Mouse (Mus musculus) urinary bladder, postnatal 14 days (tissue): ENCODE results near the gene Sptbn4.
A peak's percentile ranks its signal among the peaks of the same experiment; 100 is the strongest.

Experiments used
- DNase-seq: peaks from one replicate; pipeline ENCODE4 v3.0.0; 2021; ENCODE audit warnings: low spot score

The Sptbn4 gene

DNA sequence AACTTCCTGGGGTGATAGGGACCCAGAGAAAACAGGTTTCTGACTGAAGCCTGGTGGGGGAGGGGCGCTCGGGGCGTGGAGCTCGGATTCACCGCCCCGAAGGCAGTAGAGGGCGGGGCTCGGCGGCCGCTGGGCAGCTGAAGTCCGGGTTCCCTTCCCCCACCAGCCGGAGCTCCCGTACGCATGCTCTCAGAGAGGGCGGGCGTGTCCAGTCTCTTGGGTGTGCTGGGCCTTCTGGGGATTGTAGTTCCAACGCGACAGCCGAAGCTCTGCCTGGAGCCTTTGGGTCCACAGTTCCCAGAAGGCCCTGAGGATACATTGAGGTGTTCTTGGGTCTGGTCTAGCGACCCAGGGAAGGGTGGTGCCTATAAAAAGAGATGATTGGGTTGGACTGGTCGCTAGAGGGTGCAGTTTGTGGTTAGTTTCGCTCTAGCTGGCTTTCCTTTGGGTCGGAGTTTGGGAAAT, 27.0 kb upstream of the Sptbn4 start:
- DNase-seq = peak; percentile 99

DNA sequence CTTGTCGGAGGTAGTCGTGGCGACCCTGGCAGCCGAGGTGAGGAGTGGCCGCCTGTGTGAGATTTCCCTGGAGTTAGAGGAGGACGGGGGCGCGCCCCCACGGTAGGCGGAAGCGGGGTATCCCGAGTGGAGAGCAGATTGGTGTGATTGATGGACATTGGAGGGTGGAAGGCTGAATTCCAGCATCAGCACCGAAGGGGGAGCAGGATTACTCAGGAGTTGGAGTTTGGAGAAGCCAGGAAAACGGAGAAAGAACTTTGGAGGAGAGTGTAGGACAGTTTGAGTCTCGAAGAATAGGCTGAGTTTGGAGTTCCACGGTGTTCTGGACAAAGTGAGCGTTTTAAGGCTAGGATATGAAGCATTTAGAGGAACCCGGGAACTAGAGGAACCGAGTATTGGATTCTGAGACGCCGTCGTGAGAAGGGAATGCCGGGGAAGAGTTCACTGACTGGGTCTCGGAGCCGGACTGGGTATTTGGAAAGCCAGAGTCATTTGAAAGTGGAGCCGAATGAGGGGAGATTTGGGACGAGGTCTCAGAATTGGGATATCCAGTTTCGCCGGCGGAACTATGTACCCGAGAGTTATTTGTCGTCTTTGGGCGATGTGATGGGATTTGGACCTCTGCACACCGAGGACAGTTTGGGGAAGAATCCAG, 26.5 kb upstream of the Sptbn4 start:
- DNase-seq = no peak

DNA sequence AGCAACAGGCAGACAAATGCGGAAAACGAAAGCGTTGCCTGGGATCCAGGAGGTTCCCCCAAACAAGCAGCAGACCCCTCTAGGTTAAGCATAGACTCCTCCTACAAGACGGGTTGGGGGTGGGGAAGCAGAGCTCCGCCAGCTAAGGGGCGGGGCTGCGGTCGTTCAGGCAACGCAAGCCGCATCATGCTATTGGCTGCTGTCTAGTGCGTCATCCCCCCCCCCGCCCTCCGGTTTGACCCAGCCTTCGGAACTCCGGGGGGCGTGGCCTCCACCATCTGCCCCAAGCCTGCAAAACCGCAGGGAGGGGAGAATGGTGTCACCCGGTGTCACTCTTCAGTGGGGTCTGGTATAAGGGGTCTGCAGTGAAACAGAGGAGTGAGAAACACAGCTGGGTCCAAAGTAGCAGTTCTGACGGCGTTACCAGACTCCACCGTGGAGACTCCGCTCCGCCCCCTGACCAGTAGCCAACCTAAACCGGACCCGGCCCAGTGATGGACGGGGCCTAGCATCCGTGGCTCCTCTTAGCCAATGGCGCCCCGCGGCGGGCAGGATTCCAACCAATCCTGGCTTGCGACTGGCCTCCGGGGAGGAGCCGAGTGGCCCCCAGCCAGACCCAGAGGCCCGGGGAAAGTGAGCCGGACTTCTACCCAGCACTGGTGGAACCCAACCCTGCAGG, 25.8 kb upstream of the Sptbn4 start, which contains the start of gene Sertad3:
Gene Sertad3, plus strand, starts transcription at position 613 of the 679 bp plus-strand sequence.
- DNase-seq = peak; percentile 100

DNA sequence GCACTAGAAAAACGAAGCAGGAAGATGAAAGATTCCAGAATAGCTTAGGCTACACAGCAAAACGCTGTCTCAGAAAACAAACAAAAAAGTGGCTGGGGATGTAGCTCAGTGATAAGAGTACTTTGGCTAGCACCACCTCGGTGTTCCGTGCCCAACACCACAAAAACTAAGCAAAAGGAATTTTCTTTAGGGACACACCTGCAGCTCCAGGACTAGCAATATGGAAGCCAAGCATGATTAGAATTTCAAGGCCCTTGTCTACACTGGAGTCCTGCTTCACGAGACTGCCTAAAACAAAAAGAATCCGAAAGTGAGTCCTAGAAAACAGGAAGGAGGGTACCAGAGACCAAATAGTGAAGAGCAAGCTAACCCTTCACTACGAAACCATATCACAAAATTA, 25.1 kb upstream of the Sptbn4 start:
- DNase-seq = no peak

DNA sequence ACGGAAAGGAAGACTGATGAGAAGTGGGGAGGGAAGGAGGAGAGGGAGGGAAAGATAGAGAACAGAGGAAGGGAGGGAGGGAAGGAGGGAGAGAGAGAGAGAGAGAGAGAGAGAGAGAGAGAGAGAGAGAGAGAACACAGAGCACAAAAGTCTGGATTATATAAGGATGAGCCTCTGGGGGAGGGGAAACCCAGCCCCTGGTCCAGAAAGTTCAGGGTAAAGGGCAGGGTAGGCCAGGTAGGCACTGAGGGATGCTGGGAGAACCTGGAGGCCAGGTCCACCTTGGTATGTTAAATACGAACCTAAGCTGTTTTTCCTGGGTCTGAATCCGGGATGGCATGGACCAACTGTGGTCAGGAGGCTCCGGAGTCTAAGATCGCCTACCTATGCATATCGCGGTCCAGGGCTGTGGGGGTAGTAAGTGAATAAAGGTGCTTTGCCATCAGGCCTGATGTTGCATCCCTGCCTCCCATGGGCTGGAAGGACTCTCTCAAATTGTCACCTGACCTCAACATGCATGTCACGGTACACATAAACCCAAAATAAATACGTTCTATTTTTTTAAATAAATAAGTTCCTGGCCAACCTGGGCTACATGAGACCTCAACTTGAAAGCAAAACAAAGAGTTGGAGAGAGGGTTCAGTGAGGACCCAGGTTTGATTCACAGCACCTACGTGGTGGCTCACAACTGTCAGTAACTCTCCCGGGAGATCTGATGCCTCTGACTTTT, 24.1 kb upstream of the Sptbn4 start:
- no peak for DNase-seq

DNA sequence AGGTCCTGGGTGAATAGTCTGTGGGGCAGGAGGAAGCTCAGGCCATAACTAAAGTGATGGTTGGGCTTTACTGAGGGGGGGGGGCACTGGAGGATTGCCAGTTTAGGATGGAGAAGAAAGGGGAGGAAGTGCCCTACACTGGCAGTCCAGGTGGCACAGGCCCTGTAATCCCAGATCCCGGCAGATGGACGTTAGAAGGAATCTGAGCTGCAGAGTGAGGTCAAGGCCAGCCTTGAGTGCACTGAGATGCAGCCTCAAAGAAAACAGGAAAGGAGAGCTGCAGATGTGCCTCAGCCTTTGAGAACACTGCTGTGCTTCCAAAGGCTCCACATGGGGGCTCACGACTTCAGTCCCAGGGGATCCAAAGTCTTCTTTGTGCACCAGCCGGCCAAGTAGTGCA, 20.2 kb upstream of the Sptbn4 start:
- DNase-seq = no peak

DNA sequence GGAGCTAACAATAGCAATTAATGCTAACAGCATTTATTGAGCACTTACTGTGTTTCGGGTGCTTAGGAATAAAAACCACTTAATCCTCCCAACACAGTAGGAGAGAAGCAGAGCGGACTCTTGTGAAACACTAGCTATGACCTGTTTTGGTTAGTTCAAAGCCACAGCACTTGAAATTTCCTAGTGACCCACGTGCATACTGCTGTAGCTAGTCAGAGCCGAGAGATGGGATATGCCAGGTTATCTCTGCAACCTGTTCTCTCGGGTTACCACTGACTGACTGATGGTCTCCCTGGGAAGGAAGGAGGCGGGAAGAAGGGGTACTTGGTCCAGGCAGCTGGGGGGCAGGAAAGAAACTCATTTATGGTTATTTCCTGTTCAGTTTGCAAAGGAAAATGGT, 13.0 kb upstream of the Sptbn4 start:
- no peak for DNase-seq

DNA sequence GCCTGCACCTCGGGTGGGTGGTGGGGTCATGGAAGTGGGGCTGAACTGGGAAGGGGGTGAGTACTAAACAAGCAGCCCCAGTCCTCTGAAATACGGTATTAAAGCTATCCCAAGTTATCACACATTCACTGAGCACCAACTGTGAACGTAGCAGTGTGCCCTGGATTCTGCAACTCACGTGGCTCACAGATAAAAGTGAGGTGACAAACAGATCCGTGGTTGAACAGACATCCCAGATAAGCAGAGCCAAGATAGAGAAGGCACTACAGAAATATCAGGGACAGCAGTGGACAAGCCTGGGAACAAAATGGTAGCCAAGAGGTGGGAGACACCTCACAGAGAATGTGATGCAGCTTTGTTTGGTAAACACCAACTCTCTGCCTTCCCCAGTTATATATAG, 12.2 kb upstream of the Sptbn4 start:
- no peak for DNase-seq

DNA sequence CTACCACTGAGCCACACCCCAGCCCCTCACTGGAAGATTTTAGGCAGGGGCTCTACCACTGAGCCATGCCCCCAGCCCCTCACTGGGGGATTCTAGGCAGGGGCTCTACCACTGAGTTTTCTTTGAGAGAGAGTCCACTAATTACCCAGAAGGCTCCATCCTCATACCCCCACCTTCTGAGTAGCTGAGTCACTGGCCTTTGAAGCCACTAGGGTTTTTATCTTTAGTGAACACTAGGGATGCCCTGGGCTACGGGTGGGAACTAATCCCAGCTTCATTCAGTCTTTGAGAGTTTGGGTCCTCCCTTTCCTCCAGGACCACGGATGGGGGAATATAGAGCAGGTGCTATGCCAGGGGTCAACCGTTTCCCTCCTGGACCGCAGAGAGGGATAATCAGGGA, 11.1 kb upstream of the Sptbn4 start:
- DNase-seq = no peak

DNA sequence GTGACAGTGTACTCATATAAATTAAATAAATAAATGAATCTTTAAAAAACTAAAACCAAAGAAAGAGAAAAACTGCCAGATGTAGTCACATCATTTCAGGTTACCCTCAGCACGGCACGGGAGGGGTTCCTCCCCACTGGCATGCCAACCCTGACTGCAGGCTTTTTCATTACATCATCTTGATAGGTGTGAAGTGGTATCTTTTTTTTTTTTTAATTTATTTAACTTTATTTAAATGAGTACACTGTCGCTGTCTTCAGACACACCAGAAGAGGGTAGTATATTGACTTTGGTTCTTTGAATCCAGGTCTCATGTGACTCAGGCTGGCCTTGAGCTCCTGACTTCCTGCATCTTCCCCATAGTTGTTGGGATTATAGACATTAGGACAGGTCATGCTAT, 7.8 kb upstream of the Sptbn4 start:
- no peak for DNase-seq

DNA sequence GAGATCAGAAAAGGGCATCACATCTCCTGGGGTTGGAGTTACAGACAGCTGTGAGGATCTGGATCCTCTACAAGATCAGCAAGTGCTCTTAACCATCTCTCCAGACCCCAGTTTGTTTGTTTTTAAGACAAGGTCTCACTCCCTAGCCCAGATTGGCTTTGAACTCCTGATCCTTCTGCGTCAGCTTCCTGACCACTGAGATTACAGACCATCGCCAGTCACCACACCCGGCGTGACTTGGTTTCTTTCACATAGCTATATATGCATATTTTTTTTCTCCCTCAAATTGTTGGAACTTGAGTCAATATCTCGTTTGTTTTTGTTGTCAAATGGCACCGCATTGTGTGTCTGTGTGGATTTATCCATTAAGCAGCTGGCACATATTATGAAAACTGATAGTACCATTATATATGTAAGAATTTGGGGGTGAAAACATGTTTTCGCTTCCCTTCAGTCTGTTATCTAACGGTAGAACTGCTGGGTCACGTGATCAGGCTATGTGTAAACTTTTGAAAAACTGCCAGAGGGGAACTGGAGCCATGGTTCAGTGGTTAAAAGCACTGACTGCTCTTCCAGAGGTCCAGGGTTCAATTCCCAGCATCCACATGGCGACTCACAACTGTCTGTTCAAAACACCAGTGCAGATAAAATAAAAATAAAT, 7.1 kb upstream of the Sptbn4 start:
- no peak for DNase-seq

DNA sequence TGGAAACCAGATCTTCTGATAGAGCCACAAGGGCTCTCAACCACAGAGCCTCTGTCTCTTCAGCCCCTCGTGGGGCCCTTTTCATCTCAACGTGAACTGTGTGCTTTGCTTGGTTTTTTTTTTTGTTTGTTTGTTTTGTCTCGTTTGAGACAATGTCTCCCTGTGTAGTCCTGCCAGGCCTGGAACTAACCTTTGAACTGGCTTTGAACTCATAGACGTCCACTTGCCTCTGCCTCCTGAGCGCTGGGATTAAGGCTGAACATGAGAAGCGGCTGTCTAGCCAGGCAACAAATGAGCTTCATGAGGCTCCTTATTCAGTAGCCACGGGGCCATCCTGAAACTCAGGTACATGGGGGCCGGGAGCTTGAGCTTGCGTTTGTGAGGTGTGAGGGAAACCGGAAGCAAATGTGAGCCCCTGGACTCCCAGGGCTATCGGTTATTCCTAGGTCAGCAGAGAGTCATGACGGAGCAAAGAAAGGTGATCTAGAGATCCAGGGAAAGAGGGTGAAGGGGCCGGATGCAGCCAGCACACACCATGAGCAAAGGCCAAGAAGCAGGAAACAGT, 4.8 kb upstream of the Sptbn4 start:
- DNase-seq = no peak

DNA sequence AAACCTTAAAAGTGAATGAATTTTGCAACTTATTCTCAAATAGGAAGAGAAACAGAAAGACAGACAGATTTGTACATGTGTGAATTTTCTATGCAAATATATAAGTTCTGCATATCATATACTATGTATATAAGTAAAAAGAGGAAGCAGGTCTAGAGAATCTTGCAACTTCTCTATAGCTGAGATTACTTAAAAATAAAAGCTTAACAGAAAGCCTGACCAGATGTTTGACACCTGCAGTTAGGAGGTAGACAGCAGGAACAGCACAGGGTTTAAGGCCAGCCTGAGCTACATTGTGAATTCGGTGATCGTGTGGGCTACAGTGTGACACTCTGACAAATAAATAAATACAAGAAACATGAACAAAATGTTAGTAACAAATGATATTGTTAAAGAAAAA, 3.9 kb upstream of the Sptbn4 start:
- no peak for DNase-seq

DNA sequence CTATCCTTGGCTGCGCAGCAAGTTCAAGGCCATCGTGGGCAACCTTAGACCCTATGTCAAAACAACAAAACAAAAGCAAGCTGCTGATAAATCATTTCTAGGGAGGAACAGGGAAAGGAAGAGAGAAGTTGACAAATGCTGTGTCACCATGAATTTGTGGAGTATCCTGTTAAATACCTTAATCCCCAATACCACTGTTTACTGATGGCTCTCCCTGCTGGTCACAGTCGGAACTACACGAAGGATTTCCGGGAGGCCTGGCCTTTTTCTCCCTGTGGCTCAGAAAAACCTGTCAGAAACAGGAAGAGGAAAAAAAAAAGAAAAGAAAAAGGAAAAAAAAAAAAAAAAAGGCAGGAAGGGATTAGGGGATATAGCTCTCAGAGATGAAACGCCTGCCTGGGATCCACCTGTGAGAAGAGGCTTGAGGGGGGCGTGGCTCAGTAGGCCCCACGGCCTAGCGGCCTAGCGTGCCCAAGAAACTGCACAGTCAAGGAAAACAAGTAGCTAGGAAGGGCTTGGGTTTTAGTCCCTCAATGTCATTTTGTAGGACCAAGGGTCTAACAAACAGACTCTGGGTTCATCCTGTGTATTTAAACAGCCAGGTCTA, 1.9 kb upstream of the Sptbn4 start:
- DNase-seq = peak; percentile 83

DNA sequence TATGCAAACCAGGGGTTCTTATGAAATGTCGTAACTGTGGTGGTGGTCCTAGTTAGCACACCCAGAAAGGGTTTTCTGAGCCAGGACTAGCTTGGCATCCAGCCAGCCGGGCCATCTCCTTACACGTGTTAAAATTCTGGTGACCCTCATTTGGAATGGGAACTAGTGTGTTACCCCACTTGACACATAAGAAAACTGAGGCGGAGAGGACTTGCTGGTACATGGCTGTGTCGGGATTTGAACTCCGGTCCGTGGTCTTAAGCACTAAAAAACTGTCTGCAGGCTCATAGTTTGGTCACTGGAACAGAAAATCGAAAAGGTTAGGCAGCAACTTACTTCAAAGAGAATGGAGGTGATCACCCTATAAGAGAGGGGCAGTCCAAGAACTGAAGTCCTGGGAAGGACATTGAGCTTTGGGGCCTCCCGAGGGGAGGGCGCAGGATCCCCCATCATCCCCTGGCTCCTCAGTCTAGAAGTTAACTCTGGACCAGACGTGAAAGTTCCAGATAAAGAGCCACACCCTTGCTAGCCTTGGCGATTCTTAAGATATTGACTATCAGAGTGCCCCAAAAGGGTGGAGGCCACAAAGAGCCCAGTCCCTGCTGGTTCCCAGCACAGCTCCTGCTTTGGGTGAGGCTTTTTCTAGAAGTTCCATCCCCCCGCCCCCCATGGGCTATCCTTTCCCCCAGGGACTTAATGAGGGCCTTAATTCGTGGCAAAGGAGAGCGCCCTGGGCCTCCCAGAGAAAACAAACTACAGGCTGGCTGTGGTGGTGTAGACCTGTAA, 1.1 kb upstream of the Sptbn4 start:
- DNase-seq = no peak

DNA sequence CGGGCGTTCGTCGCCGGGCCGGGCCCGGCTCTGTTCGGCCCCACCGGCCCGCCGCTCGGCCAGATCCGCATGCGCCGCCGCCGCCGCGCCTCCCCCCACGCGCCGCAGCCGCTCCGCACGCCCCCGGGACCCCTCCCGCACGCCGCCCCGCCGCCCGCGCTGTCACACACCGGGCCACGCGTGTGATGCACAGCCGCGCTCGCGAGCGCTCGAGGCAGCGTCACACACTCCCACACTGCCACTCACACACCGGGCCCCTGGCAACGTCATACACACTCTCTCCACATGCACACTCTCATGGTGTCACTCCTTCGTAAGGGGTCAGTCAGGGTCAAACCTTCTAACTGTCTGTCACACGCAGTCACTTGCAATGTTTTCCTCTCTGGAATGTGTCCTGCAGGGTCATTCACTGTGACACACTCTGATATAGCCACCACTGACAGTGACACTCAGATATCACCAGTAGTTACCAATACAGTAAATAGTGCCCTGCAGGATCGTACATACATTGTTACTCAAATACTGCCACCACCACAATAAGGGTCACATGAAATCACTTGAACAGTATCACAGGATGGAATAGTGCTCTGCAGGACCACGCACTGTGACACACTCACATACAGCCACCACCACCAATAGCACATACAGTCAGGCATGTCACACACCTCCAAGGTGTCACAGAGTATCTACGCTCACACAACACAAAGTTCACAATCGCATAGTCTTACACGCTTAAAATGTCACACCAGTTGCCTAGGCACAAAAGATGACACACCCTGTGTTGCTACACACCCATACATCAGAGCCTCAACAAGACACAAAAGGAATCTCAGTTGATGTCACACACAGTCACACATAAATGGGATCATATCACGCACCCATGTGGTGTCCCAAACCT, 716 bp downstream of the Sptbn4 start:
- no peak for DNase-seq

DNA sequence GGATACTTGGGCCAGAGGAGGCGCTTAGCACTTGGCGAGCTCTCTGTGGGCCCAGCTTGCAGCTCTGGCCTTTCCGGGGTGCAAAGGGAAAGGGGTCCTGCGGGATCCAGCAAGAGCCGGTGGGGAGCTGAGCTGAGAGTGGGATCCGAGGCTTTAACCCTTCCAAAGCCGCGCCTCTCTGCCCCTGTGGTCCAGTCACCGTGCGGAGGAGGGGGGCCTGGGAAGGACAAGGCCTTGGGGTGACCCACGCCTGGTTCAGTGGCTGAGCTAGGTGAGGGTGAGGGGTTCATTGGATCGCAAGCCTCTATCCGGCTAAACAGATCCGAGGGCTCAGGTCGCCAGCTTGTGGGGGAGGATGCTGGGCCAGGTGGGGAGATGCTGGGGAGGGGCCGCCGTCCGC, 1.4 kb downstream of the Sptbn4 start:
- no peak for DNase-seq

DNA sequence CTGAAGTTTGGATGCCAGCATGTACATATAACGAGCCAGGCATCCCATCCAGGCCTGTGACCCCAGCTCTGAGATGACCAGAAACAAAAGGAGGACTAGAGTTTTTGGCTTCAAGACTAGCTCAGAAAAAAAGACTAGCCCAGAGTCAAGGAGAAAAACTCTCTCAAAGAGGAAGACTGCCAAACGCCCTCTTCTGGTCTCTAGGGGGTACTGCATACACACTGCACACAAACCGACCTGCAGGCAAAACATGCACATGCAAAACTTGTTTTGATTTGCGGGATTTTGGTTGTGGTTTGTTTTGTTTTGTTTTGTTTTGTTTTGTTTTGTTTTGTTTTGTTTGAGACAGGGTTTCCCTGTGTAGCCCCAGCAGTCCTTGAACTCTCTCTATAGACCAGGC, 7.5 kb downstream of the Sptbn4 start:
- no peak for DNase-seq

DNA sequence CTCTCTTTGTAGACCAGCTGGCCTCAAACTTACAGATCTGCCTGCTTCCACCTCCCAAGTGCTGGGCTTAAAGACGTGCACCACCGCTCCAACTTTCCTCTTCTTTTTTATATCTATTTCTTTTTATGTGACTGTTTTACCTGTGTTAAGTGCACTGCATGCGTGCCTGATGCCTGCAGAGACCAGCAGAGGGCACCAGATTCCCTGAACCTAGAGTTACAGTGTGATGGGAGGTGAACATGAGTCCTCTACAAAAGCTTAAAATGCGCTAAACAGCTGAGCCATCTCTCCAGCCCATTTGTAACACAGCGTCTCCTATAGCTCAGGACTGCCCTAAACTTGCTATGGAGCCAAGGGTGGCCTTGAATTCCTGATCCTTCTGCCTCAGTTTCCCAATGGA, 9.9 kb downstream of the Sptbn4 start:
- DNase-seq = no peak

DNA sequence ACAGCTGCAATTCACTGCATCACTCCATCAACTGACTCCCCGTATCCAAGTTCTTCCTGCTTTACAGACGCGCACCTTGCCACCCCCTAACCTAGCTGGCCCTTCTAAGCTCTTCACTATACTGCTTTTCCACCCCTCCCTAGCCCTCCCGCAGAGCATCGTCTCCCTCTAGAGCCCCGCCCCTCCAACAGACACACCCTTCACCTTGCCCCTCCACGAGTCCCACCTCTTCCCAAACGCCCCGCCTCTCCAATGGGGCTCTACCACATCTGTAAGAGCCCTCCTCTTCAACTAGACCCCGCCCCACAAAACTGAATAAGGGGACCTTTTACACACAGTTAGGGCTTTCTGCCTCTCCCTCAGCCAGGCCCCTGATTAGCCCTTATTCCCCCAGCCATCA, 13.7 kb downstream of the Sptbn4 start:
- DNase-seq = no peak
